Mouse (Mus musculus): Measurements from ENCODE around the gene Trim11.

GRCm38 (mm10) chr11:58989166-58989565 is 11.3 kb downstream of the Trim11 start:
- TF ChIP-seq CTCF (IDR thresholded peaks at IDR 0.05) (no peak), POLR2A (IDR thresholded peaks at IDR 0.05; ENCODE audit: insufficient read depth, low read depth, low read length) (no peak)

Data from heart, adult 2 months (tissue).